Mouse (Mus musculus) ES-Bruce4 (cell line): Measurements from ENCODE around the gene Tgm2. TPM values are rescaled to one million over a fixed set of nuclear protein-coding genes. Genes with fewer than 3 reads are reported as not detected.

Experiments used
- H3K27ac ChIP-seq: 2 replicates; pipeline ENCODE4 v1.5.1; 2012; ENCODE audit warnings: low read length, inconsistent platforms; ENCODE audit not compliant: insufficient read depth
- H3K27me3 ChIP-seq: 2 replicates; pipeline ENCODE4 v1.6.1; 2012; ENCODE audit warnings: mild to moderate bottlenecking, low read length, inconsistent platforms; ENCODE audit not compliant: control insufficient read depth, poor library complexity, insufficient read depth, severe bottlenecking
- H3K36me3 ChIP-seq: 2 replicates; pipeline ENCODE4 v1.6.1; 2012; ENCODE audit warnings: inconsistent platforms, mild to moderate bottlenecking, low read length, moderate library complexity; ENCODE audit not compliant: control insufficient read depth, poor library complexity, insufficient read depth, severe bottlenecking
- H3K4me1 ChIP-seq: one replicate; pipeline ENCODE4 v1.8.1; 2011; ENCODE audit warnings: low read length; ENCODE audit not compliant: control insufficient read depth, insufficient read depth
- H3K4me3 ChIP-seq: 2 replicates; pipeline ENCODE4 v1.5.1; 2011; ENCODE audit warnings: low read depth, mild to moderate bottlenecking, low read length
- H3K9ac ChIP-seq: 2 replicates; pipeline ENCODE4 v1.6.1; 2012; ENCODE audit warnings: low read depth, mild to moderate bottlenecking, inconsistent platforms; ENCODE audit not compliant: poor library complexity, severe bottlenecking
- H3K9me3 ChIP-seq: replicated peaks from 2 replicates; pipeline ENCODE4 v1.6.1; 2012; ENCODE audit warnings: mild to moderate bottlenecking, low read length, inconsistent platforms; ENCODE audit not compliant: control insufficient read depth, poor library complexity, insufficient read depth, severe bottlenecking
- CTCF ChIP-seq: IDR thresholded peaks from one replicate; pipeline ENCODE4 v1.8.1; 2011; ENCODE audit warnings: low read depth, low read length
- EP300 ChIP-seq: IDR thresholded peaks from 2 replicates; pipeline ENCODE4 v1.6.1; 2011; ENCODE audit warnings: low read depth, low read length; ENCODE audit not compliant: insufficient read depth
- POLR2A ChIP-seq: IDR thresholded peaks from one replicate; pipeline ENCODE4 v1.8.1; 2011; ENCODE audit warnings: low read length; ENCODE audit not compliant: insufficient read depth
- polyA plus RNA-seq: library from polyadenylated mRNA; stranded (reverse); fragments of >200 nt; gene quantifications from 2 replicates; pipeline ENCODE4 v1.2.4, GENCODE M21; 2011; ENCODE audit warnings: low read depth; ENCODE audit not compliant: missing spikeins, insufficient read depth, insufficient read length

Tgm2 gene
- polyA plus RNA-seq, 1 experiment, result 18.4 TPM

DNA sequence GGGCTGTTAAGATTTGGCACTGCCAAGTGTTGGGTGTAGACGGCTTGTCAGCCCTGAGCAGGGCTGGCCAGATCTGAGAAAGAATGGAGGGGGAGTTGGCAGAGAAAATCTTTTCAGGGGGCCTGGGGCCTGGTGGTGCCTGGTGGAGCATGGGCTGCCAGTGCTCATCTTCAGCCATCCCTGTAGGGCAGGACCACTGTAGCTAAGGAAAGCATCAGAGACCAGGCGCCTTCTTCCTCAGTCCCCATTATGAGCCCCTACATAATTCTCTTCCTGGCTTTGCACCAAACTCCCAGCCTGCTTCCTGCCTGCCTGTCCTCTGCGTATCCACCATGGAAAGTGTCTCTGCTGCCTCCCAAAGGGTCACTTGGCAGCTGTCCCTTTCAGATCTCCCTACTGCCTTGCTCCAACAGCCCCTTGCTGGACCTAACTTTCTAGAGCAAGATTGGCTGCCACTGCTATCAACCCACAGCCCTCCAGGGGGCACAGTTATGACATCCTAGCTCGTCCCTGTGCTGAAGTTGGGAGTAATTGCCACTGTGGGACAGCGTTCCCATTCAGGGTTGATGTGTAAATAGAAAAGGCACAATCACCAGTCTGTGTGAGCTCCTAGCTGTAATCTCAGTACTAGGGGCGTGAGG is 39.2 kb downstream of the Tgm2 start:
- Histone ChIP-seq H3K4me3 (no peak overlapping the region), H3K4me1 (no peaks in the 10 kb centered on the region), H3K9ac (no peak overlapping the region), H3K36me3 (no peaks in the 10 kb centered on the region), H3K27ac (no peak overlapping the region), H3K27me3 (no peaks in the 10 kb centered on the region), H3K9me3 (no peaks in the 10 kb centered on the region)
- TF ChIP-seq EP300, result no peak
- no peak for TF ChIP-seq POLR2A
- peak; percentile 65 for TF ChIP-seq CTCF

DNA sequence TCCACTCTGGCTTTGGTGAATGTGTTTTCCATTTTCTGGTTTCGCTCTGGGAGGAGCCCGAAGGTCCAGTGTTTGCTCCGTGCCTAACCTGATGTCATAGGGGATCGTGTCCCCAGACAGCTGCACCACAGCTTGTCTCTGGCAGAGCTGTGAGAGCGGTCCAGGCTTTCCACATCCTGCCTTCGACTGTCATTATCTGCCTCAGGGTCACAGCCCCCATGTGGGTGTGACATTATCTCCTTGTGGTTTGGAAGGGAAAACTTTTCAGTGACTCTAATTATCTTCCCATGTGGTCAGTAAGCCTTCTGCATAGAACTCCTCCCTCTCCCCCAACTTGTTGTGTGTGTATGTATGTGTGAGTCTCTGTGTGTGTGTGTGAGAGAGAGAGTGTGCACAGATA is 40.6 kb downstream of the Tgm2 start:
- Histone ChIP-seq H3K9ac (no peak overlapping the region), H3K9me3 (no peaks in the 10 kb centered on the region), H3K4me3 (no peak overlapping the region), H3K36me3 (no peaks in the 10 kb centered on the region), H3K27ac (no peak overlapping the region), H3K27me3 (no peaks in the 10 kb centered on the region), H3K4me1 (no peaks in the 10 kb centered on the region)
- no peak for TF ChIP-seq EP300
- no peak for TF ChIP-seq CTCF
- TF ChIP-seq POLR2A, result no peak

DNA sequence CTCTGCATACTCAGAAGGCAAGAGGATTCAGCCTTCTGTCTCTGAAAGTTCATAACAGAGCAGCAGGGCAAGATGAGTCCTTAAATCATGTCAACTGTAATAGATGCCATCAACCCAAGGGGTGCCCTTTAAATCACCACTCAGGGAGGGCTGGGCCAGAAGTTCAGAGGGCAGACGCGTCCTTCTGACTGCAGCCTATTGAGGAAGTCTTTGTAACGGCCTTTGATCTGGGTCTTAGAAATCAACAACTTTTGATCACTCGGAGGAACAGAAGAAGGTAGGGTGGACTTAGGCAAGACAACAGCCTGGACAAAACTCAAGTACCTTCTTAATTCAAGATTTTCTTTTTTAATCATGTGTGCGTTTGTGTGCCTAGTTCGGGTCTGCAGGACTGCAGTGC is 41.3 kb downstream of the Tgm2 start:
- H3K27me3 ChIP-seq, result no peaks in the 10 kb centered on the region
- TF ChIP-seq EP300, result no peak
- TF ChIP-seq CTCF, result no peak
- no peak for TF ChIP-seq POLR2A
- H3K36me3 ChIP-seq, result no peaks in the 10 kb centered on the region
- no peak overlapping the region for H3K4me3 ChIP-seq
- H3K4me1 ChIP-seq, result no peaks in the 10 kb centered on the region
- no peak overlapping the region for H3K27ac ChIP-seq
- H3K9me3 ChIP-seq, result no peaks in the 10 kb centered on the region
- no peak overlapping the region for H3K9ac ChIP-seq

DNA sequence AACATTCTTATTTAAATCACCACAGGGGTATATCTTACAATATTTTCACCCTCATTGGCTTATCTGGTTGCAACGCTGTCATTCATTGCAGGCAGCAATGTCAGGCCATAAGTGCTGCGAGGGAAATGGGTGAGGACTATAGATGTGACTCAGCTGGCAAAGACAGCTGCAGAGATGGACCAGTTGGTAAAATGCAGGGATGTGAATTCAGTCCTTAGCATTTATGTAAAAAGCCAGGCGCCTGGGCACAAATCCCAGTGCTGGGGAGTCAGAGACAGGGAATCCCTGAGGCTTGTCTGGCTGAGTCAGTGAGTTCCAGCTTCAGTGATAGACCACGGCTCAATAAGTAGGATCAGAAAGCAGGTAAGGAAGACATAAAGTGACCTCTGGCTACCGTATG is 44.5 kb downstream of the Tgm2 start:
- H3K9ac ChIP-seq, result no peak overlapping the region
- no peak overlapping the region for H3K4me3 ChIP-seq
- H3K27ac ChIP-seq, result no peak overlapping the region
- H3K36me3 ChIP-seq, result no peaks in the 10 kb centered on the region
- TF ChIP-seq POLR2A, result no peak
- TF ChIP-seq EP300, result no peak
- no peak for TF ChIP-seq CTCF
- H3K9me3 ChIP-seq, result no peaks in the 10 kb centered on the region
- no peaks in the 10 kb centered on the region for H3K27me3 ChIP-seq
- H3K4me1 ChIP-seq, result no peaks in the 10 kb centered on the region

- H3K27ac ChIP-seq, result no peak overlapping the region
- H3K9me3 ChIP-seq, result no peaks in the 10 kb centered on the region
- TF ChIP-seq CTCF, result no peak
- no peak for TF ChIP-seq EP300
- TF ChIP-seq POLR2A, result no peak
- no peak overlapping the region for H3K4me3 ChIP-seq
- no peaks in the 10 kb centered on the region for H3K4me1 ChIP-seq
- H3K27me3 ChIP-seq, result no peaks in the 10 kb centered on the region
- no peak overlapping the region for H3K9ac ChIP-seq
- H3K36me3 ChIP-seq, result no peaks in the 10 kb centered on the region
These were observed 46.7 kb downstream of the Tgm2 start for GRCm38 (mm10) chr2:158099537-158099936.

GRCm38 (mm10) chr2:158098730-158099129 is 47.5 kb downstream of the Tgm2 start:
- Histone ChIP-seq H3K4me3 (no peak overlapping the region), H3K4me1 (no peaks in the 10 kb centered on the region), H3K27me3 (no peaks in the 10 kb centered on the region), H3K36me3 (no peaks in the 10 kb centered on the region), H3K9ac (no peak overlapping the region), H3K9me3 (no peaks in the 10 kb centered on the region), H3K27ac (no peak overlapping the region)
- no peak for TF ChIP-seq EP300
- no peak for TF ChIP-seq CTCF
- TF ChIP-seq POLR2A, result no peak
